Mouse (Mus musculus) stomach, postnatal 0 days (tissue): ENCODE results near the gene Zdhhc19. TPM values are rescaled to one million over a fixed set of nuclear protein-coding genes. Genes with fewer than 3 reads are reported as not detected.

Source experiments
- ATAC-seq: fragments of 200-750 bp; cut with Nextera tagmentation; 2 replicates; pipeline ENCODE4 v1.8.0; 2017; ENCODE audit not compliant: low FRiP score, low TSS enrichment
- DNase-seq: peaks from one replicate; pipeline ENCODE4 v3.0.0-alpha.2; 2016; ENCODE audit warnings: low spot score
- H3K27ac ChIP-seq: fragments of 300-500 bp; sonication (generic); replicated peaks from 2 replicates; pipeline ENCODE4 v1.5.1; 2014; ENCODE audit warnings: mild to moderate bottlenecking, control low read depth
- H3K27me3 ChIP-seq: fragments of 300-500 bp; sonication (generic); 2 replicates; pipeline ENCODE4 v1.6.1; 2014; ENCODE audit warnings: low read length; ENCODE audit not compliant: control insufficient read depth, insufficient read depth
- H3K36me3 ChIP-seq: fragments of 300-500 bp; sonication (generic); 2 replicates; pipeline ENCODE4 v1.6.1; 2014; ENCODE audit warnings: low read length, mixed read lengths; ENCODE audit not compliant: control insufficient read depth, insufficient read depth
- H3K4me1 ChIP-seq: fragments of 300-500 bp; sonication (generic); replicated peaks from 2 replicates; pipeline ENCODE4 v1.6.1; 2014; ENCODE audit warnings: antibody characterized with exemption; ENCODE audit not compliant: control insufficient read depth, insufficient read depth
- H3K4me2 ChIP-seq: fragments of 300-500 bp; sonication (generic); replicated peaks from 2 replicates; pipeline ENCODE4 v1.6.1; 2014; ENCODE audit warnings: low read depth, mild to moderate bottlenecking, control low read depth, moderate library complexity
- H3K4me3 ChIP-seq: fragments of 300-500 bp; sonication (generic); 2 replicates; pipeline ENCODE4 v1.5.1; 2014; ENCODE audit warnings: low read depth, low read length, control low read depth
- H3K9ac ChIP-seq: fragments of 300-500 bp; sonication (generic); 2 replicates; pipeline ENCODE4 v1.6.1; 2014; ENCODE audit warnings: mild to moderate bottlenecking, low read length, control low read depth, mixed read lengths
- H3K9me3 ChIP-seq: fragments of 300-500 bp; sonication (generic); 2 replicates; pipeline ENCODE4 v1.6.1; 2016; ENCODE audit warnings: low read length; ENCODE audit not compliant: control insufficient read depth
- CTCF ChIP-seq: IDR thresholded peaks from 2 replicates; pipeline ENCODE4 v1.5.1; 2016; ENCODE audit warnings: antibody characterized with exemption, low read depth, mild to moderate bottlenecking, moderate library complexity
- EP300 ChIP-seq: optimal IDR thresholded peaks from 2 replicates; pipeline ENCODE3; 2016; ENCODE audit warnings: antibody characterized with exemption
- WGBS: fragments of 180-500 bp; shearing (Covaris S2); extraction: QIAGEN DNeasy Blood & Tissue Kit; methylation state at CpG from one replicate; pipeline ENCODE4 v1.1.7; 2014; 5-methylcytosine and 5-hydroxymethylcytosine counted together
- polyA plus RNA-seq: library from polyadenylated mRNA; unstranded; fragments of >200 nt; fragmentation: Nextera tagmentation; extraction: Ambion mirVana; gene quantifications from 2 replicates; pipeline ENCODE4 v1.2.1, GENCODE M21; 2015

Zdhhc19 gene
- polyA plus RNA-seq, 1 experiment from 2014 or later = not detected

DNA sequence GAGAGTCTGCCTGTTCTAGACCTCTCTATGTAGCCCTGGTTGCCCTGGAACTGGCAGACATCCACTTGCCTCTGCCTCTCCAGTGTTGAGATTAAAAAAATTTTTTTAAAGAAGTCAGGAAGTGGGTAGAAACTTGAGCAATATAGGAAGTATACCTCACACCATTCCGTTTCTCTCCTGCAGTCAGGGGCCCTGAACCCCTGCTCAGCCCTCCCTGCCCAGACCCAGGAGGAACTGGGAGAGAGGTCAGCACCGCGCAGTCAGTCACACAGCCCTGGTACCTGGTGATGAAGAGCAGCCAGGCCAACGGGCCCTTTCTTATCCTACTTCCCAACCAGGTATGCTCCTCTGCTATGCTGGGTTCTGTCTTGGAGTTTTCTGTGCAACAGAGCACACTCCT is 54.0 kb downstream of the Zdhhc19 start:
- TF ChIP-seq EP300 = no peak
- no peak for TF ChIP-seq CTCF
- Histone ChIP-seq H3K9ac (no peak overlapping the region), H3K4me2 (no peak overlapping the region), H3K27me3 (no peaks in the 10 kb centered on the region), H3K27ac (no peak overlapping the region), H3K4me1 (no peaks in the 10 kb centered on the region), H3K9me3 (no peaks in the 10 kb centered on the region), H3K36me3 (no peaks in the 10 kb centered on the region), H3K4me3 (no peak overlapping the region)
- 82% methylated on average over 4 of the region's 4 CpGs for WGBS
- DNase-seq = no peak
- no peak for ATAC-seq

- Histone ChIP-seq H3K9ac (no peak overlapping the region), H3K4me3 (no peak overlapping the region), H3K27ac (no peak overlapping the region), H3K9me3 (no peaks in the 10 kb centered on the region), H3K4me2 (no peak overlapping the region), H3K36me3 (no peaks in the 10 kb centered on the region), H3K4me1 (no peaks in the 10 kb centered on the region), H3K27me3 (no peaks in the 10 kb centered on the region)
- ATAC-seq (no peak), DNase-seq (no peak)
- 78% methylated on average over 5 of the region's 5 CpGs for WGBS
- TF ChIP-seq CTCF (no peak), EP300 (no peak)
These were observed 54.4 kb downstream of the Zdhhc19 start for GRCm38 (mm10) chr16:32550487-32550886.

GRCm38 (mm10) chr16:32551346-32551747 is 55.3 kb downstream of the Zdhhc19 start:
- Histone ChIP-seq H3K4me2 (no peak overlapping the region), H3K9me3 (no peaks in the 10 kb centered on the region), H3K36me3 (no peaks in the 10 kb centered on the region), H3K4me1 (no peaks in the 10 kb centered on the region), H3K27me3 (no peaks in the 10 kb centered on the region), H3K9ac (no peak overlapping the region), H3K4me3 (no peak overlapping the region), H3K27ac (no peak overlapping the region)
- TF ChIP-seq EP300 (no peak), CTCF (no peak)
- DNase-seq (peak; percentile 58), ATAC-seq (peak; percentile 84)
- WGBS = 27% methylated on average over 2 of the region's 2 CpGs

DNA sequence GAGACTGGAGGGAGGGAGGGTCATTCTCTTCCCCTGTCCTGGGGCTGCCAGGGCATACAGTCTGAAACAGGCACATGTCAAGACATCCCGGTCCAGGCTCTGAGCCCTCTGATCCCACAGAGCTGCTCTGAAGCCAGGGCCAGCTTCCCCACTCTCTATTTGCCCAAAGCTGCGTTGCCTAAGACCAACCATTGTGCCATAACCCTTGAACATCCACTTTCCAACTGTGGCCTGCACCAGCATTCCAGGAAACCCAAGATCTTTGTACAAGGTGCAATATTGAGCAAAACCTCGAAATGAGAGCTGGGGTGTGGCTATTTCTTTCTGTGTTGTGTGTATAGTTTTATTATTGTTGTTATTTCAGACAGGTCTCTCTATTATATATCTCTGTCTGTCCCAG is 59.5 kb downstream of the Zdhhc19 start:
- Histone ChIP-seq H3K27ac (no peak overlapping the region), H3K9ac (no peak overlapping the region), H3K4me2 (no peak overlapping the region), H3K4me1 (no peaks in the 10 kb centered on the region), H3K9me3 (no peaks in the 10 kb centered on the region), H3K27me3 (no peaks in the 10 kb centered on the region), H3K36me3 (no peaks in the 10 kb centered on the region), H3K4me3 (no peak overlapping the region)
- WGBS = 65% methylated on average over 3 of the region's 3 CpGs
- DNase-seq (no peak), ATAC-seq (no peak)
- TF ChIP-seq CTCF = no peak
- no peak for TF ChIP-seq EP300

DNA sequence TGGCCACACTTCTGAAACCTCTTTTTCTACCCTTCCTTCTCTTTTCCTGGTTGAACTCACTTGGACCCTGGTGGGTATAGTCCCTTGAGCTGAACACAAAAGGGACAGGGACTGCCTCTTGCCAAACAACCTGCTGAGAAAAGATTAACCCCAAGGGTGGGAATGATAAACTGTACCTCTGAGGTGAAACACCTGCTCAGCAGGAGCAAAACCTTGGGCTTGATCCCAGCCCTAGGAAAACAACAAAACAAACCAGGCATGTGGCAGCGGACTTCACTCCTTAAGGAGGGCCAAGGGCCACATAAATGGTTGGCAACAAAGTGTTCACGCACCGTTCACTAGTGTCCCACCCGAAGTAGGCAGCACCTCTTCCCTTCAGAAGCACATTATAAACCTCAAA is 63.4 kb downstream of the Zdhhc19 start:
- Histone ChIP-seq H3K9ac (no peak overlapping the region), H3K27me3 (no peaks in the 10 kb centered on the region), H3K4me1 (no peaks in the 10 kb centered on the region), H3K4me3 (no peak overlapping the region), H3K9me3 (no peaks in the 10 kb centered on the region), H3K4me2 (no peak overlapping the region), H3K36me3 (no peaks in the 10 kb centered on the region), H3K27ac (no peak overlapping the region)
- TF ChIP-seq EP300 = no peak
- TF ChIP-seq CTCF = no peak
- DNase-seq (no peak), ATAC-seq (no peak)
- WGBS = 47% methylated on average over 4 of the region's 4 CpGs

DNA sequence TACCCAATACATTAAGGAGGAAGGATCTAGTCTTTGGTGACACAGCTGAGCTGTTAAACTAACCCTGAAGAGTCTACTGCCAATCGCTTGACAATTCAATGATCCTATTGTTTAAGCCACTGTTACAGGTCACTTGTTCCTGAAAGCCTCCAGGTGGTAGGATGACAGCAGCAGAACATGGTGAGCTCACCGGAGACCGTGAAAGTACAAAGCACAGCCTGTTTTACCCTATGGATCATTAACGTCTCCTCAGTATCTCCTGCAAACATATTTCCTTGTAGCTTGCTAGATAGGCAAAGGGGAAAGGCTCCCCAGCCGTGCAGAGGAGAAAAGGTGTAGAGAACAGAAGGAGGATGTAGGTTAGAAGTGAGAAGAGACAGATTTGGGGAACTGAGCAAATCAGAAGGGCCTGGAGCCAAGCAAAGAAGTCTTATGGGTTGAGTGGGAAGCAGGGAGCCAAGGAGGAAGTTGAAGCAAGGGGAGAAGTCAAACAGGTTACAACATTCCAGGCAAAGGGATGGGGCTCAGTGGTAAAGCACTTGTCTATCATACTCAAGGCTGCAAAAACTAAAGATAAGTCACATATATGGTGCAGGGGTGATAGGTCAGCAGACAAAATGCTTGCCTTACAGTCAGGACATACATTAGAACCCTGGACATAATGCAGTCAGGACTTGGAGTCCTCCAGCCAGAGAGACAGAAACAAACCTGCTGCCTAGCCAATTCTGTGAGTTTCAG is 67.2 kb downstream of the Zdhhc19 start:
- no peaks in the 10 kb centered on the region for H3K27me3 ChIP-seq
- no peaks in the 10 kb centered on the region for H3K4me1 ChIP-seq
- no peaks in the 10 kb centered on the region for H3K36me3 ChIP-seq
- H3K9me3 ChIP-seq = no peaks in the 10 kb centered on the region
- WGBS = 58% methylated on average over 5 of the region's 5 CpGs
- no peak overlapping the region for H3K9ac ChIP-seq
- no peak overlapping the region for H3K4me2 ChIP-seq
- H3K27ac ChIP-seq = 0 out of 2 replicates have a peak overlapping the region, but pooled peaks have one; percentile 35
- ATAC-seq = peak; percentile 89
- TF ChIP-seq CTCF (no peak), EP300 (no peak)
- peak; percentile 50 for DNase-seq
- H3K4me3 ChIP-seq = no peak overlapping the region
